Mouse (Mus musculus) G1E (cell line): ENCODE measurements around the gene Kalrn.

Source experiments
- CTCF ChIP-seq: IDR thresholded peaks from 2 replicates; pipeline ENCODE4 v1.5.1; 2012; ENCODE audit warnings: low read depth, low read length, inconsistent platforms, mixed read lengths
- GATA1 ChIP-seq: IDR thresholded peaks from 2 replicates; pipeline ENCODE4 v1.6.1; 2012; ENCODE audit warnings: borderline replicate concordance, low read length, inconsistent platforms, mixed read lengths
- GATA2 ChIP-seq: IDR thresholded peaks from 2 replicates; pipeline ENCODE4 v1.6.1; 2012; ENCODE audit warnings: low read depth, low read length, inconsistent platforms, borderline replicate concordance
- TAL1 ChIP-seq: conservative IDR thresholded peaks from 2 replicates; pipeline ENCODE4 v1.6.1; 2012; ENCODE audit warnings: low read depth, low read length, inconsistent platforms, mixed read lengths

- TF ChIP-seq TAL1 (no peak), CTCF (no peak), GATA1 (no peak), GATA2 (no peak)
These were observed 331.2 kb downstream of the Kalrn start for GRCm38 (mm10) chr16:34241936-34242729.
